In genomic region chr1:192405136-192405535, GRCm38 (mm10) we compare ENCODE assay signal across 22 mouse cellular contexts.
DNase-seq lines count a peak whose midpoint lies in the region; ATAC-seq lines count a peak whose summit lies in the region.
"Had no signal": no experiment of that assay in that cellular context is flagged by ENCODE, and none has a peak within 500 bp of the region (broad histone marks: within the 10 kb centered on the region; RNA-seq: fewer than 3 reads in every experiment).

No protein-coding gene starts in this region.

- H3K9ac ChIP-seq in kidney, embryonic 15.5 days = no peak overlapping the region
- H3K9ac ChIP-seq: embryonic facial prominence, embryonic 13.5 days; embryonic facial prominence, embryonic 15.5 days; forebrain, embryonic 12.5 days had no signal

- no peak overlapping the region for H3K27ac ChIP-seq in kidney, embryonic 15.5 days
- H3K27ac ChIP-seq: embryonic facial prominence, embryonic 13.5 days; embryonic facial prominence, embryonic 15.5 days; forebrain, embryonic 10.5 days; forebrain, embryonic 12.5 days had no signal

- 78% methylated on average over 4 of the region's 4 CpGs for WGBS in kidney, embryonic 15.5 days

- no peak overlapping the region for H3K4me3 ChIP-seq in kidney, embryonic 15.5 days (replicated peaks)
- H3K4me3 ChIP-seq: embryonic facial prominence, embryonic 13.5 days; embryonic facial prominence, embryonic 15.5 days; erythroblast, embryonic 14.5 days; forebrain, embryonic 10.5 days; forebrain, embryonic 12.5 days had no signal

- 0 out of 2 replicates have a peak, but pooled peaks cover 3% of the 10 kb centered on the region for H3K4me1 ChIP-seq in kidney, embryonic 15.5 days
- H3K4me1 ChIP-seq: embryonic facial prominence, embryonic 13.5 days; forebrain, embryonic 12.5 days had no signal

- peak; percentile 32 for DNase-seq in kidney, adult 18-20 months
- peak; percentile 26 to 40 for DNase-seq in kidney, adult 8-10 months
- DNase-seq in kidney, postnatal 4 days = no peak
- peak; percentile 11 for DNase-seq in kidney, postnatal 14 days
- no peak for DNase-seq in kidney, postnatal 10 days
- DNase-seq: adrenal gland, adult 2 months; adrenal gland, postnatal 10 days; adrenal gland, postnatal 25 days; cerebellum, adult 11 months; cerebellum, adult 18-20 months; cerebellum, adult 8-10 months; cerebellum, adult 9-11 months; cerebellum, postnatal 14 days; cerebellum, postnatal 36 days; embryo, embryonic 11 days had no signal

- H3K9me3 ChIP-seq in kidney, embryonic 15.5 days (replicated peaks) = no peaks in the 10 kb centered on the region
- H3K9me3 ChIP-seq: embryonic facial prominence, embryonic 13.5 days; embryonic facial prominence, embryonic 15.5 days; forebrain, embryonic 10.5 days; forebrain, embryonic 12.5 days had no signal

- H3K36me3 ChIP-seq in kidney, embryonic 15.5 days = no peaks in the 10 kb centered on the region
- H3K36me3 ChIP-seq: embryonic facial prominence, embryonic 13.5 days; embryonic facial prominence, embryonic 15.5 days; forebrain, embryonic 10.5 days; forebrain, embryonic 12.5 days had no signal

- ATAC-seq in kidney, embryonic 15.5 days (replicated peaks; ENCODE audit: low FRiP score) = no peak
- ATAC-seq: forebrain, embryonic 14.5 days had no signal

- H3K27me3 ChIP-seq in kidney, embryonic 15.5 days = no peaks in the 10 kb centered on the region
- H3K27me3 ChIP-seq: embryonic facial prominence, embryonic 13.5 days; embryonic facial prominence, embryonic 15.5 days; forebrain, embryonic 12.5 days had no signal

- H3K4me2 ChIP-seq in kidney, embryonic 15.5 days = no peak overlapping the region
- H3K4me2 ChIP-seq: embryonic facial prominence, embryonic 13.5 days; embryonic facial prominence, embryonic 15.5 days; forebrain, embryonic 12.5 days had no signal

Comparison
In these comparisons a context has a peak if more than half of its experiments do, and no peak if none do; other contexts are left out.
1. DNase-seq: peak in kidney, adult 18-20 months (single experiment), kidney, adult 8-10 months (2 of 2) and kidney, postnatal 14 days (single experiment); none in kidney, postnatal 4 days (0 of 2) and kidney, postnatal 10 days (single experiment).